Mouse (Mus musculus): ENCODE results near the gene Tmem91. TPM values are rescaled to one million over a fixed set of nuclear protein-coding genes. Genes with fewer than 3 reads are reported as not detected.

Tmem91 gene
- polyA plus RNA-seq, 2 experiments = 0.22 to 0.51 TPM

DNA sequence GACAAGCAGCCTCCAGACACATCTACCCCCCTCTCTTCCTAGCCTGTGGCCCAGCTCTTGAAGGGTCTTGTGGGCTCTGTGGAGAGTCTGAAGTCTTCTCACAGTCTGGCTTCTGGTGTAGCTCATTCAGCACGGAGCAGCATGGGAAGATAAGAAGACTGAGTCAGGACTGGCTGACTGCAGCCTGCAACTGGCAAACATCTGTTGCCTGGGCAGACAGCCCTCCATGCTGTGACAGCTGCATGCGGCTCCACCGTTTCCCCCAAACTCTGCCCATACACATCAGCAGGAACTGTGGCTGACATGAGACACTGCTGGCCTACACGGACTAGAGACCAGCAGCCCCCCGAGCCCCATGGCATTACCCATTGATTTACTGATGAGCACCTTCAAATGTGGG lies 50.1 kb downstream of the Tmem91 start:
- Histone ChIP-seq H3K27me3 (ENCODE audit: control insufficient read depth, insufficient read depth, low read length) (no peaks in the 10 kb centered on the region), H3K9ac (replicated peaks) (no peak overlapping the region), H3K4me1 (replicated peaks; ENCODE audit: control insufficient read depth in 2 of 2, insufficient read depth in 2 of 2, low read length in 1 of 2) (peaks cover 10 to 14% of the 10 kb centered on the region in 2 experiments), H3K4me3 (ENCODE audit: insufficient read depth in 1 of 2, low read depth in 2 of 2, low read length in 2 of 2) (no peak overlapping the region), H3K4me2 (ENCODE audit: low read depth) (no peak overlapping the region), H3K36me3 (replicated peaks; ENCODE audit: control insufficient read depth, insufficient read depth, low read depth) (no peaks in the 10 kb centered on the region), H3K9me3 (ENCODE audit: control insufficient read depth, low read length) (no peaks in the 10 kb centered on the region), H3K27ac (no peak overlapping the region)
- ATAC-seq (ENCODE audit: insufficient read depth) (no peak), DNase-seq (ENCODE audit: low read depth in 3 of 3, low spot score in 3 of 3) (no peak)
- TF ChIP-seq EP300 (IDR thresholded peaks at IDR 0.05; ENCODE audit: low read depth) (no peak), CTCF (IDR thresholded peaks at IDR 0.05; ENCODE audit: low read depth) (no peak)
- 56% methylated on average over 5 of the region's 5 CpGs for WGBS (ENCODE audit: insufficient replicate concordance)

DNA sequence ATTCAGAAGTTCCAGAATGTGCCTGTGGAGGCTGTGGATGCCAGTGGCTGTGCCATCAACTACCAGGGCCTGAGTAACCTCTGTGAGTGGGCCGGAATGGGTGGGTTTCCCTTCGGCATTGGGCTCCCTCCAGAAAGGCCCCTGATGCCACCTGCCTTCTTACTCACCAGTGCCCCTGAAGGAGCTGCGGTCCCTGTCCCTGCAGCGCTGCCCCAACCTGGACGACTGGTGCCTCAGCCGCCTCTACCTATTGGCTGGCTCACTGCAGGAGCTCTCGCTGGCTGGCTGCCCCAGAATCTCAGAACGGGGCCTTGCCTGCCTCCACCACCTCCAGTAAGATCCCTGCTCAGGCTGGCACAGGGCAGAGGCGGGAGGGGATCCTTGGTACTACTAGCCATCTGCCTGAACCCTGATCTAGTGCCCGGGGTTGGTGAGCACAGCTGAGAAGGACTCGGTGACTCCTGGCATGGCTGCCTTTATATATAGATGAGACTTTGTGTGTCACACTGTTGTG lies 51.1 kb downstream of the Tmem91 start:
- Histone ChIP-seq H3K4me2 (ENCODE audit: low read depth) (no peak overlapping the region), H3K9me3 (ENCODE audit: control insufficient read depth, low read length) (no peaks in the 10 kb centered on the region), H3K4me1 (replicated peaks; ENCODE audit: control insufficient read depth in 2 of 2, insufficient read depth in 2 of 2, low read length in 1 of 2) (peaks cover 12 to 19% of the 10 kb centered on the region in 2 experiments), H3K27me3 (ENCODE audit: control insufficient read depth, insufficient read depth, low read length) (no peaks in the 10 kb centered on the region), H3K4me3 (ENCODE audit: insufficient read depth in 1 of 2, low read depth in 2 of 2, low read length in 2 of 2) (no peak overlapping the region), H3K36me3 (replicated peaks; ENCODE audit: control insufficient read depth, insufficient read depth, low read depth) (no peaks in the 10 kb centered on the region), H3K9ac (replicated peaks) (no peak overlapping the region), H3K27ac (no peak overlapping the region)
- ATAC-seq (ENCODE audit: insufficient read depth) (no peak), DNase-seq (ENCODE audit: low read depth in 3 of 3, low spot score in 3 of 3) (no peak)
- WGBS (ENCODE audit: insufficient replicate concordance) = 80% methylated on average over 11 of the region's 11 CpGs
- TF ChIP-seq CTCF (IDR thresholded peaks at IDR 0.05; ENCODE audit: low read depth) (no peak), EP300 (IDR thresholded peaks at IDR 0.05; ENCODE audit: low read depth) (no peak)

DNA sequence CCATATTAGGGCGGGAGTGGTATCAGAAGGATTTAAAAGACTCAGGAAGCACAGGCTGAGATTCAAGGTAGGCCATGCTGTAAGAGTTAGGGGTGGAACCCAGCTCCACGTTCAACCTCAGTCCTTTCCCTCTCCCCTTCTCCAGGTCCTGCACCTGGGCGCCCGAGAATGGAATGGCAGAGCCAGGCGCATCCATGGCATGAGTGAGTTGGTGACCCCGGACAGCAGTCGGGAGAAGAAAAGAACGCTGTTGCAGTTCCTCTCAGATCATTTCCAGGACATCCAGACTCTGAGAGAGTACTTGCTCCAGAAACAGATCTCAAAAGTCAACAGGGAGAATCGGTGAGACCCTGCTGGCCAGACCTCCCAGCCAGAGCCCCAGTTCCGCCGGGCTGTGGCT lies 54.2 kb downstream of the Tmem91 start:
- H3K27me3 ChIP-seq (ENCODE audit: control insufficient read depth, insufficient read depth, low read length) = no peaks in the 10 kb centered on the region
- 78% methylated on average over 11 of the region's 11 CpGs for WGBS (ENCODE audit: insufficient replicate concordance)
- H3K27ac ChIP-seq = no peak overlapping the region
- ATAC-seq (ENCODE audit: insufficient read depth) (no peak), DNase-seq (ENCODE audit: low read depth in 3 of 3, low spot score in 3 of 3) (no peak)
- H3K9ac ChIP-seq (replicated peaks) = no peak overlapping the region
- TF ChIP-seq EP300 (IDR thresholded peaks at IDR 0.05; ENCODE audit: low read depth) (no peak), CTCF (IDR thresholded peaks at IDR 0.05; ENCODE audit: low read depth) (no peak)
- H3K4me1 ChIP-seq (replicated peaks; ENCODE audit: control insufficient read depth in 2 of 2, insufficient read depth in 2 of 2, low read length in 1 of 2) = peaks cover 6 to 11% of the 10 kb centered on the region in 2 experiments; a peak in 3 of 4 replicates
- H3K36me3 ChIP-seq (replicated peaks; ENCODE audit: control insufficient read depth, insufficient read depth, low read depth) = no peaks in the 10 kb centered on the region
- no peaks in the 10 kb centered on the region for H3K9me3 ChIP-seq (ENCODE audit: control insufficient read depth, low read length)
- H3K4me2 ChIP-seq (ENCODE audit: low read depth) = no peak overlapping the region
- H3K4me3 ChIP-seq (ENCODE audit: insufficient read depth in 1 of 2, low read depth in 2 of 2, low read length in 2 of 2) = no peak overlapping the region

- Histone ChIP-seq H3K9me3 (ENCODE audit: control insufficient read depth, low read length) (no peaks in the 10 kb centered on the region), H3K4me2 (ENCODE audit: low read depth) (peak overlapping the region; percentile 85), H3K9ac (replicated peaks) (no peak overlapping the region), H3K27me3 (ENCODE audit: control insufficient read depth, insufficient read depth, low read length) (no peaks in the 10 kb centered on the region), H3K36me3 (replicated peaks; ENCODE audit: control insufficient read depth, insufficient read depth, low read depth) (no peaks in the 10 kb centered on the region), H3K27ac (no peak overlapping the region), H3K4me1 (replicated peaks; ENCODE audit: control insufficient read depth in 2 of 2, insufficient read depth in 2 of 2, low read length in 1 of 2) (peaks cover 6 to 11% of the 10 kb centered on the region in 2 experiments; a peak in 3 of 4 replicates), H3K4me3 (ENCODE audit: insufficient read depth in 1 of 2, low read depth in 2 of 2, low read length in 2 of 2) (peak overlapping the region in 1 of 2 experiments; percentile 79; a peak in 3 of 4 replicates)
- TF ChIP-seq EP300 (IDR thresholded peaks at IDR 0.05; ENCODE audit: low read depth) (no peak), CTCF (IDR thresholded peaks at IDR 0.05; ENCODE audit: low read depth) (no peak)
- ATAC-seq (ENCODE audit: insufficient read depth) (no peak), DNase-seq (ENCODE audit: low read depth in 3 of 3, low spot score in 3 of 3) (no peak)
- 77% methylated on average over 5 of the region's 5 CpGs for WGBS (ENCODE audit: insufficient replicate concordance)
These were observed 54.9 kb downstream of the Tmem91 start for GRCm38 (mm10) chr7:25620101-25620500.

DNA sequence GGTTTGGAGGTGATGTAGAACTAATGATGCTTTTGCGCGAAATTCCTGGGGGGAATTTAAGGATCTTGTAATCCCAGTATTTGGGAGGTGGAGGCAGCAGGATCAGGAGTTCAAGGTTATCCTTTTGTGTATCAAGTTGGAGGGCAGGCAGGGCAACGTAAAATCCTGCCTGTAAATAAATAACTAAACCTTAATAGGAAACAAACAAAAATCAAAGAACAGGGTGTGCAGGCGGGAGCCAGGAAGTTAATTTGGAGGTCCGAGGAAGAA lies 55.3 kb downstream of the Tmem91 start:
- H3K9me3 ChIP-seq (ENCODE audit: control insufficient read depth, low read length) = no peaks in the 10 kb centered on the region
- no peaks in the 10 kb centered on the region for H3K36me3 ChIP-seq (replicated peaks; ENCODE audit: control insufficient read depth, insufficient read depth, low read depth)
- no peak for ATAC-seq (ENCODE audit: insufficient read depth)
- peak overlapping the region; percentile 85 for H3K4me2 ChIP-seq (ENCODE audit: low read depth)
- no peak for DNase-seq (ENCODE audit: low read depth in 3 of 3, low spot score in 3 of 3)
- no peaks in the 10 kb centered on the region for H3K27me3 ChIP-seq (ENCODE audit: control insufficient read depth, insufficient read depth, low read length)
- WGBS (ENCODE audit: insufficient replicate concordance) = 18% methylated on average over 5 of the region's 5 CpGs
- no peak for TF ChIP-seq EP300 (IDR thresholded peaks at IDR 0.05; ENCODE audit: low read depth)
- no peak for TF ChIP-seq CTCF (IDR thresholded peaks at IDR 0.05; ENCODE audit: low read depth)
- H3K27ac ChIP-seq = no peak overlapping the region
- H3K9ac ChIP-seq (replicated peaks) = peak overlapping the region; percentile 63
- H3K4me1 ChIP-seq (replicated peaks; ENCODE audit: control insufficient read depth in 2 of 2, insufficient read depth in 2 of 2, low read length in 1 of 2) = peaks cover 6 to 11% of the 10 kb centered on the region in 2 experiments; a peak in 3 of 4 replicates
- peak overlapping the region; percentile 64 to 79 for H3K4me3 ChIP-seq (ENCODE audit: insufficient read depth in 1 of 2, low read depth in 2 of 2, low read length in 2 of 2)

Other genes starting within 250 kb of the Tmem91 start
- gene Ceacam1, start 197.6 kb downstream of the Tmem91 start, polyA plus RNA-seq (2012; rRNA removed) = 2.8 and 3.0 TPM in 2 replicates
- gene Ceacam1, start 197.6 kb downstream of the Tmem91 start, polyA plus RNA-seq (2014; fragmentation: Nextera tagmentation; extraction: Ambion mirVana) = 3.8 and 4.3 TPM in 2 replicates
- gene Ceacam2, start 135.3 kb downstream of the Tmem91 start, polyA plus RNA-seq (2012; rRNA removed) = 0.02 and 0.03 TPM in 2 replicates
- 0.15 TPM in 1 of 2 replicates, not detected in the other for gene Ceacam2, start 135.3 kb downstream of the Tmem91 start, polyA plus RNA-seq (2014; fragmentation: Nextera tagmentation; extraction: Ambion mirVana)
- gene Erich4, start 59.3 kb downstream of the Tmem91 start, polyA plus RNA-seq (2012; rRNA removed) = 0.40 and 0.52 TPM in 2 replicates
- 0.47 and 0.51 TPM in 2 replicates for gene Erich4, start 59.3 kb downstream of the Tmem91 start, polyA plus RNA-seq (2014; fragmentation: Nextera tagmentation; extraction: Ambion mirVana)
- gene Dmac2, start 55.8 kb downstream of the Tmem91 start, polyA plus RNA-seq (2012; rRNA removed) = 8.1 and 9.6 TPM in 2 replicates
- gene Dmac2, start 55.8 kb downstream of the Tmem91 start, polyA plus RNA-seq (2014; fragmentation: Nextera tagmentation; extraction: Ambion mirVana) = 6.9 and 7.4 TPM in 2 replicates
- 1.6 TPM in 2 replicates for gene B3gnt8, start 48.5 kb downstream of the Tmem91 start, polyA plus RNA-seq (2012; rRNA removed)
- 0.72 and 0.81 TPM in 2 replicates for gene B3gnt8, start 48.5 kb downstream of the Tmem91 start, polyA plus RNA-seq (2014; fragmentation: Nextera tagmentation; extraction: Ambion mirVana)
- 20.1 and 22.0 TPM in 2 replicates for gene Bckdha, start 16.2 kb downstream of the Tmem91 start, polyA plus RNA-seq (2012; rRNA removed)
- 17.3 and 21.0 TPM in 2 replicates for gene Bckdha, start 16.2 kb downstream of the Tmem91 start, polyA plus RNA-seq (2014; fragmentation: Nextera tagmentation; extraction: Ambion mirVana)
- gene Exosc5, start 16.0 kb downstream of the Tmem91 start, polyA plus RNA-seq (2012; rRNA removed) = 33.7 and 35.2 TPM in 2 replicates
- 48.1 and 51.6 TPM in 2 replicates for gene Exosc5, start 16.0 kb downstream of the Tmem91 start, polyA plus RNA-seq (2014; fragmentation: Nextera tagmentation; extraction: Ambion mirVana)
- 21.9 and 28.2 TPM in 2 replicates for gene B9d2, start 5.6 kb upstream of the Tmem91 start, polyA plus RNA-seq (2012; rRNA removed)
- gene B9d2, start 5.6 kb upstream of the Tmem91 start, polyA plus RNA-seq (2014; fragmentation: Nextera tagmentation; extraction: Ambion mirVana) = 18.8 and 20.4 TPM in 2 replicates
- 16.6 and 18.5 TPM in 2 replicates for gene Tgfb1, start 11.8 kb upstream of the Tmem91 start, polyA plus RNA-seq (2012; rRNA removed)
- gene Tgfb1, start 11.8 kb upstream of the Tmem91 start, polyA plus RNA-seq (2014; fragmentation: Nextera tagmentation; extraction: Ambion mirVana) = 3.9 and 4.3 TPM in 2 replicates
- gene Ccdc97, start 43.9 kb upstream of the Tmem91 start, polyA plus RNA-seq (2012; rRNA removed) = 17.1 and 19.5 TPM in 2 replicates
- 11.3 and 13.2 TPM in 2 replicates for gene Ccdc97, start 43.9 kb upstream of the Tmem91 start, polyA plus RNA-seq (2014; fragmentation: Nextera tagmentation; extraction: Ambion mirVana)
- 22.8 and 26.5 TPM in 2 replicates for gene Hnrnpul1, start 79.6 kb upstream of the Tmem91 start, polyA plus RNA-seq (2012; rRNA removed)
- 36.5 and 39.1 TPM in 2 replicates for gene Hnrnpul1, start 79.6 kb upstream of the Tmem91 start, polyA plus RNA-seq (2014; fragmentation: Nextera tagmentation; extraction: Ambion mirVana)
- gene Axl, start 113.5 kb upstream of the Tmem91 start, polyA plus RNA-seq (2012; rRNA removed) = 5.3 and 5.8 TPM in 2 replicates
- 11.8 and 12.7 TPM in 2 replicates for gene Axl, start 113.5 kb upstream of the Tmem91 start, polyA plus RNA-seq (2014; fragmentation: Nextera tagmentation; extraction: Ambion mirVana)
- gene Cyp2s1, start 141.7 kb upstream of the Tmem91 start, polyA plus RNA-seq (2012; rRNA removed) = 0.22 and 0.49 TPM in 2 replicates
- gene Cyp2s1, start 141.7 kb upstream of the Tmem91 start, polyA plus RNA-seq (2014; fragmentation: Nextera tagmentation; extraction: Ambion mirVana) = 0.25 and 0.52 TPM in 2 replicates
- 0.05 and 0.07 TPM in 2 replicates for gene Cyp2b10, start 222.5 kb upstream of the Tmem91 start, polyA plus RNA-seq (2012; rRNA removed)
- gene Cyp2b10, start 222.5 kb upstream of the Tmem91 start, polyA plus RNA-seq (2014; fragmentation: Nextera tagmentation; extraction: Ambion mirVana) = 0.10 TPM in 1 of 2 replicates, not detected in the other